Mouse (Mus musculus): ENCODE results near the gene Tnfsf18. TPM values are rescaled to one million over a fixed set of nuclear protein-coding genes. Genes with fewer than 3 reads are reported as not detected.

The Tnfsf18 gene
- under 1 TPM in 1 of 2 experiments, not detected in 1; 0.16 TPM for total RNA-seq (2021)
- long read RNA-seq, experiment 1 = 0 reads
- long read RNA-seq, experiment 2, partial matches to known transcripts = 0 of 1 reads
- long read RNA-seq, experiment 2, other reads (novel, unspliced or antisense) = 1 of 1 reads

DNA sequence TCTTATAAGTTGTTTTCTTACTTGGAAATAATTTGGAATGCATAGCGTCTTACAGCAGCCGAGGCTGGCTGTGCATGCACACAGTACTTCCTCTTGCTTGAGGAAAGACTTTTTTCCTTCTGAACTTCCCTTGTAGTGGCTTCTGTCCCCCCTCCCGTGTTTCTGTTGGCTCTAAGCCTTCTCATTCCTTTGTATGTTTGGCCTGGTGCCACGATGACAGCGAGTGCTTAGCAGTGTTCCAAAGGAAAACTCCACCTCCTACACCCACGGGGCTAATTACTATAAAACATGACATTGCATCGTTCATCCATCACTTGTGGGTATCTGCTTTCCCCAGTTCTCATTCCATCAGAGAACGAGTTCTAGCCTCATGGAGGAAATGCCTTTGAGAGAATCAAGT is at the start of gene Tnfsf18:
Gene Tnfsf18, plus strand, starts transcription at position 313 of the 400 bp plus-strand sequence.
- peak in 1 of 2 experiments; percentile 48 for DNase-seq (ENCODE audit: low spot score in 2 of 2)

DNA sequence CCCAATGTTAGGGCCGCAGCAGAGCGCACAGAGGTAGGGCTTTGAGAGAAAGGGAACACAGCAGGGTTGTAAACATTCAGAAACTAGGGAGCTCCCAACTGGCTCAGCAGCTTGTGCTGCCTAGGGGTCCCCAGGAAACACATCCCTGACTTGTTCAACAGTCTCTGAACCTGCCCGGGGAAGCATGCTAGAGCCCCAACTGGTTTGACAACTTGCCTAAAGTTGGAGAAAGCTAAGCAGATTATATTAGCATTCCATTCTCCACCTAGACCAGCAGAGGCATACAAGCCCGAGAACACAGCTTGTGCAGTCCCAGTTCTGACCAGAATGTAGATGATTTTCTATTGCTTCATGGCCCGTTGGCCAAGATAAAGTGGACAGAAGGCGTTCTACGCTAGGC is 49.6 kb upstream of the Tnfsf18 start:
- DNase-seq (ENCODE audit: low spot score in 2 of 2) = no peak

- DNase-seq (ENCODE audit: low spot score in 2 of 2) = no peak
Observed at GRCm38 (mm10) chr1:161451683-161452245, 42.7 kb upstream of the Tnfsf18 start.

DNA sequence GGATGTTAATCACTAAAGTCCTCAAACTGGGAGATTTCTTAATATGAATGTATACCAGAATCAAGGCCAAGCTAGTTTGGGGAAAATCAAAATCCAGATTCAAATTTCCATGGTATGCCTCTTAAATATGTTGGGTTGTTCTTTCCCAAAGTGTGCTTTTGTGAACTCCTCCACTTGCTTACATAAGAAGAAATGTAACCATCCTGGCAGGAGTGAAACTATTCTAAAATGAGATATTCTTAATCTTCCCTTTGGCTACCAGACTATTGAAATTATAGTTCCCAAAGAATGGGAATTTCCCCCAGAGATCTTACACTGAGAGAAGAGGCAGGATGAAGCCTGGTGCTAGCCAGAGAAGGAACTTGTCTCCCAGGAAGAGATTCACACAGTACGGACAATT is 42.2 kb upstream of the Tnfsf18 start:
- DNase-seq (ENCODE audit: low spot score in 2 of 2) = no peak

GRCm38 (mm10) chr1:161463388-161464085 is 30.9 kb upstream of the Tnfsf18 start:
- peak; percentile 18 for DNase-seq (ENCODE audit: low spot score in 2 of 2)

- no peak for DNase-seq (ENCODE audit: low spot score in 2 of 2)
Observed at GRCm38 (mm10) chr1:161477221-161477620, 17.2 kb upstream of the Tnfsf18 start.

GRCm38 (mm10) chr1:161479854-161480253 is 14.6 kb upstream of the Tnfsf18 start:
- DNase-seq (ENCODE audit: low spot score in 2 of 2) = no peak

DNA sequence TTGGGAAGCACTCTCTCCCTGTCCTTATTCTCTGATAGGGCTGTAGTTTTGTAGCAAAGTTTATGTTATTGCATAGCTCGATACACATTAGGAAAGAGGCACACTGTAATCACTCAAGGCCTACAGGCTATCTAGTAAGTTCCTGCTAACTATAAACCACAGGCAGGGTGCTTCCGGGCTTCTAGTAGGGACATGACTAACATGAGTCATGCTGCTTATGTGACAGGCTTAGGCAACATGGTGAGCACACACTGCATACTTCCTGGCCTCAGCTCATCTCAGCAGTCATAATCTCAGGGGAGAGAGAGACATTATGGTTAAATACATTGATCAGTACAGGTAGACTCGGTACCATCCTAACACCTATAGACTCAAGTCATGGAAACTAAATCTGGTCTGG is 12.2 kb upstream of the Tnfsf18 start:
- DNase-seq (ENCODE audit: low spot score in 2 of 2) = no peak

DNA sequence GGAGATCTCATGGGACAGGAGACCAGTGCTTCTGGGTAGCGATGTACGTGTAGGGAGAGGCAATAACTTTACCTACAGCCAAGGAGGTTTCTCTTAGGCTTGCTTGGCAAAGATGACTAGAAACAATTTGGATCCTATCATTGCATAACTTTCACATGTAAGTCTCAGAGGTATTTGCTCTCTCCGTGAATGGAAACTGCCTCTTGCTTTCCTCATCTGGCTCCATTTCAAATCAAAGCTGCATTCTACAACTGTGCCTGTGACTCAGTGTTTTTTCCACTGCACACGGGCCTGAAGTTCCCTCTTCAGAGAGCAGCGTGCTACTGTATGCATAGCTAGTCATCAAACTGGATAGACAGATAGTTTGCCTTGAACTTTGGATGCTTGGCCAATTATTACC is 7.4 kb upstream of the Tnfsf18 start:
- DNase-seq (ENCODE audit: low spot score in 2 of 2) = no peak

DNA sequence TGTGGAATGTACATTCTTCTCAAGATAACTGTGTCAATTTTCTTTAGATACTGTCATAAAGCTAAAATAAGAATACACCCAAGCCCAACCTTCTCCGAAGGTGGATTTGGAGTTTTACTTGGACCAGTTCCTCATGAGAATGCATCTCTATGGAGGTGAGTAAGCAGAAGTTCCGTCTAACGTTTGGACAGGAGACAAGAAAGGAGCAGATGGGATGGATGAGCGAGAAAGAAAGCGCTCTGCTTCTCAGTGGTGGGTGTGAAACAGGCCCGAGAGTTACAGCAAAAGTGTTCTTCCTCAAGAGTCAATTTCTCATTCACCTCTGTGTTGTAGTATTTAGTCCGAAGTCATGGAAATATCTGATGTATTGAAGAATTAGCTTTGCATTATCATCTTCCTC is 2.7 kb upstream of the Tnfsf18 start:
- DNase-seq (ENCODE audit: low spot score in 2 of 2) = no peak

DNA sequence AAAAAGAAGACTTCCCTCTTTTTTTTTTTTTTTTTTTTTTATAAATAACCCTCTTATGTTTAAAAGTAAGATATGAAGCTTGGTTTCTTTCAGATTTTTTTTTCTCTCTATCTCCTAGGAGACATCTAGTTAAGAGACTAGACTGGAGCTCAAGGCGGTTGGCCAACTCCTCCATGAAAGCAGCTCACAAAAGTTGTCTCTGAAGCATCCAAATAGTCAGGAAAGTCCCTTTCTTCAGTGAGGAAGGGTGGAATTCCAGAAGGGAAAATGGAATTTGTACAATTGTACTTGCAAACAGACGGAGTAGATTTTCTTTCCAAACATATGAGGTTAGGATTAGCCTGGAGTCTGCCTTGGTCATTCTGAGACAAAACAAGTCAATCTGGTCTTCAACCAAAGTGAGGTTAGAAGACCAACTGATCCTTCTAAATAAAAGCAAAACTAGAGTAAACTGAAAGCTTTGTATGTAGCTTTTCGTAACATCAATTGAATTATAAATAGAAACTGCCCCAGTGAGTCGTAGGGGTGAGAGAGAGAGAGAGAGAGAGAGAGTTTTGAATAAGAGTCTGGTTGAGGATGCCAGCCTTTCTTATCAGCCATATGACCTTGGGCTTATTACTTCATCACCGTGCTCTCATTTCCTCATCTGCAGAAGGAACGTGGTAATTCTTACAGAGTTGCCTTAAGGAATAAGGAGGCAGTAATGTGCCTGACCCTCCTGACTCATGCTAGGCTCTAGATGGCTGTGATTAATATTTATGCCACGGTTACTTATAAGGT is 2.6 kb downstream of the Tnfsf18 start:
- DNase-seq (ENCODE audit: low spot score in 2 of 2) = no peak

- DNase-seq (ENCODE audit: low spot score in 2 of 2) = no peak
Observed at GRCm38 (mm10) chr1:161500114-161500810, 5.8 kb downstream of the Tnfsf18 start.

DNA sequence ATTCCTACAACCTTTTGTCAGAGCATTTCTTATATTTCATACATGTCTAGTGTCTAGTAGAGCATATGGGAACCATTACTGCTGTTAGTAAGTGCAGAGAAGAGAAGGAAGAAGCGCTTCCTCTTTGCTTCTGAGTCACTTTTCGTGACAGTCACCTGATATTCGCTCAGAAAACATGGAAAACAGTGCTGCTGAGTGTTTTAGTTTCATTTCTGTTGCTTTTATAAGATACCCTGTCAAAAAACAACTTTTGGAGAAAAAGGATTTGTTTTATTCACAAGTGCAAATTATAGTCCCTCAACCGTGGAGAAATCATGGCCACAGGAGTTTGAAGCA is 6.3 kb downstream of the Tnfsf18 start:
- DNase-seq (ENCODE audit: low spot score in 2 of 2) = no peak

GRCm38 (mm10) chr1:161506317-161506716 is 11.9 kb downstream of the Tnfsf18 start:
- no peak for DNase-seq (ENCODE audit: low spot score in 2 of 2)

DNA sequence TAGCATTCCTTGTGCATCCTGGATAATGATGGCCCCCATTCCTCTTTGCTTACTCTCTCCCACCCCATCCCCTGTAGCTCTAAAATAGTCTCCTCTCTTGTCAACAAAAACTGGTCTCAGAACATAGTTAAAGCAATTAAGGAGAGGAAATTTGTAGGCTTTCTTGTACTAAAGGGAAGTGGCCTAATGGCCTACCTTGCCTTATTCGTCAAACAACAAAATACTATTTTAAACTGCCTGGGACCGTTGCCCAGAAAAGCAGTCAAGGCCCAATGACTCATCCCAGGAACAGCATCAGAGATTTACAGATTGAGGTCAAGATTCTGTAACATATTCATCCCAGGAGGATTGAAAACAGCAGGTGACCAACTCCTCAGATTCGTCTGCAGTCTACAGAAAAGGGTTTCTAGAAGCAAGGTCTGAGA is 13.2 kb downstream of the Tnfsf18 start:
- DNase-seq (ENCODE audit: low spot score in 2 of 2) = no peak

DNA sequence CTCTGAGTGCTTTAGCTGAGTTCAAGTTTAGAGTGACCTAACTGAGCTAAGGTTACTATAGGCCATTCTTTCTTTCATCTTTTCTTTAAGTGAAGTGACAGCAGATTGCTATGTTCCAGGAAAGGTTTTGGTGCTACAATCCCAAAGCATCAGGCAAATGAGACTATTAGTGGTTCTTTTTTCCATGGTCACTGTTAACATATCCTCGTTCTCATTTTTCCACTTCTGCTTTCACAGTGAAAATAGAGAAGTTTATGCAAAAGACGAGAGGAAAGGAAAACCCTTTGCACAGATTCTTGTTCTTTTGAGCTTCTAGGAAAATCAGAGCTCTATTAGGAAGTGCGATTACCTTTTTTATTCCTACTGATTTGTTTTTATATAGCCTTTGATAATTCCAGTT is 22.9 kb downstream of the Tnfsf18 start:
- no peak for DNase-seq (ENCODE audit: low spot score in 2 of 2)

GRCm38 (mm10) chr1:161520223-161520622 is 25.8 kb downstream of the Tnfsf18 start:
- no peak for DNase-seq (ENCODE audit: low spot score in 2 of 2)

GRCm38 (mm10) chr1:161528173-161528572 is 33.7 kb downstream of the Tnfsf18 start:
- DNase-seq (ENCODE audit: low spot score in 2 of 2) = no peak

- DNase-seq (ENCODE audit: low spot score in 2 of 2) = no peak
Observed at GRCm38 (mm10) chr1:161550596-161551095, 56.2 kb downstream of the Tnfsf18 start.

DNA sequence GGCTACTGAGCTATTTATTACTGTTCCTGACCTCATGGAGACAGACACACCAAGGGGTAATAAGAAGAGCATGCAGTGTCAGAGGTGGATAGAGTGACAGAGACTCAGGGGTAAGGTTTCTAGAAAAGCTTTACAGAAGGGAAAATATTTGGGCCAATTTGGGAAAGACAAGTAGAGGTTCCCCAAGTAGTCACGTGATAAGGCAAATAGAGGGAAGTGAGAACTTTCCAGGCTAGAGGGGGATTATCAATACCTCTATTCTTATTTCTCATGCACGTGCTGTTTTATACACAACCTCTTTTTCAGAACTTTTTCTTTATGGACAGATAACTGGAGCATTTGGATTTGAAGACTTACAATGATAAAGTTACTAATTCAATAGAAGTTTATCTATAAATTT is 57.6 kb downstream of the Tnfsf18 start:
- DNase-seq (ENCODE audit: low spot score in 2 of 2) = no peak

Data from layer of hippocampus, postnatal 14 days (tissue).